Mouse (Mus musculus) kidney, embryonic 16.5 days (tissue): Measurements from ENCODE around the gene Prepl. TPM values are rescaled to one million over a fixed set of nuclear protein-coding genes. Genes with fewer than 3 reads are reported as not detected.

ENCODE experiments used
- ATAC-seq: fragments of 200-750 bp; cut with Nextera tagmentation; 2 replicates; pipeline ENCODE4 v1.8.0; 2017; ENCODE audit warnings: moderate TSS enrichment; ENCODE audit not compliant: low FRiP score, low TSS enrichment
- H3K27ac ChIP-seq: fragments of 300-500 bp; sonication (generic); 2 replicates; pipeline ENCODE4 v1.5.1; 2014; ENCODE audit warnings: low read length
- H3K27me3 ChIP-seq: fragments of 300-500 bp; sonication (generic); 2 replicates; pipeline ENCODE4 v1.6.1; 2014; ENCODE audit warnings: low read length, control low read depth, mixed read lengths; ENCODE audit not compliant: insufficient read depth
- H3K36me3 ChIP-seq: fragments of 300-500 bp; sonication (generic); 2 replicates; pipeline ENCODE4 v1.6.1; 2014; ENCODE audit warnings: low read length, control low read depth, mixed read lengths; ENCODE audit not compliant: insufficient read depth
- H3K4me1 ChIP-seq: fragments of 300-500 bp; sonication (generic); 2 replicates; pipeline ENCODE4 v1.6.1; 2014; ENCODE audit warnings: low read length, control low read depth, mixed read lengths; ENCODE audit not compliant: insufficient read depth
- H3K4me2 ChIP-seq: fragments of 300-500 bp; sonication (generic); replicated peaks from 2 replicates; pipeline ENCODE4 v1.6.1; 2014; ENCODE audit warnings: low read depth, low read length
- H3K4me3 ChIP-seq: fragments of 300-500 bp; sonication (generic); 2 replicates; pipeline ENCODE4 v1.5.1; 2014; ENCODE audit warnings: mild to moderate bottlenecking, low read length
- H3K9ac ChIP-seq: fragments of 300-500 bp; sonication (generic); replicated peaks from 2 replicates; pipeline ENCODE4 v1.6.1; 2014; ENCODE audit warnings: low read length
- H3K9me3 ChIP-seq: fragments of 300-500 bp; sonication (generic); 2 replicates; pipeline ENCODE4 v1.6.1; 2016; ENCODE audit warnings: low read length, control low read depth
- WGBS: fragments of 180-500 bp; shearing (Covaris S2); extraction: QIAGEN DNeasy Blood & Tissue Kit; methylation state at CpG from one replicate; pipeline ENCODE4 v1.1.7; 2014; 5-methylcytosine and 5-hydroxymethylcytosine counted together
- polyA plus RNA-seq: library from polyadenylated mRNA; unstranded; fragments of >200 nt; fragmentation: Nextera tagmentation; extraction: Ambion mirVana; gene quantifications from 2 replicates; pipeline ENCODE4 v1.2.1, GENCODE M21; 2015

The Prepl gene
- polyA plus RNA-seq, 1 experiment from 2014 or later, result 33.0 TPM

GRCm38 (mm10) chr17:85014632-85015031, 75.4 kb downstream of the Prepl start:
- H3K27me3 ChIP-seq, result no peaks in the 10 kb centered on the region
- WGBS, result 97% methylated on average over 3 of the region's 3 CpGs
- ATAC-seq, result no peak

DNA sequence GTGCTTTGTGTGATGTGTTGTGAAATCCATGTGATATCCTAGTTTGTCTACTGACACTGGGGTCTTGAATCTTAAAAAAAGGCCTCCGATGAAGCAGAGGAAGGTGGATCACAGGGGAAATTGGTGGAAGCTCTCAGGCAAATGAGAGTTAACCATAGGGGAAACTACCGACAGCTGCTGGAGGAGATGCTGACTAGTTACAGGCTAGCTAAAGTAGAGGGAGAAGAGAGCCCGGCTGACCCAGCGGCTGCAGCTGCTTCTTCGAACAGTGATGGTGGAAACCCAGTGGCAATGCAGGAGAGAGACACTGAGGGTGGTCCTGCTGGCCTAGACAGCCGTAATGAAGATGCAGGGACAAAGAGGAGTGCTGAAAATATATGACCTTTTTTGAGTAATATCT, 76.6 kb downstream of the Prepl start:
- Histone ChIP-seq H3K4me1 (no peaks in the 10 kb centered on the region), H3K4me3 (no peak overlapping the region), H3K27me3 (no peaks in the 10 kb centered on the region), H3K9me3 (no peaks in the 10 kb centered on the region), H3K9ac (no peak overlapping the region), H3K4me2 (no peak overlapping the region), H3K36me3 (peaks cover 16% of the 10 kb centered on the region; the same call in 1 of the 2 replicates), H3K27ac (no peak overlapping the region)
- WGBS, result 80% methylated on average over 6 of the region's 6 CpGs
- no peak for ATAC-seq

More at GRCm38 (mm10) chr17:85014632-85015031, 75.4 kb downstream of the Prepl start:
- H3K36me3 ChIP-seq, result peaks cover 15% of the 10 kb centered on the region; the same call in 1 of the 2 replicates
- H3K9ac ChIP-seq, result no peak overlapping the region
- no peak overlapping the region for H3K4me3 ChIP-seq
- no peak overlapping the region for H3K27ac ChIP-seq
- H3K4me1 ChIP-seq, result no peaks in the 10 kb centered on the region
- no peaks in the 10 kb centered on the region for H3K9me3 ChIP-seq
- H3K4me2 ChIP-seq, result no peak overlapping the region

Other genes starting within 250 kb of the Prepl start
- gene Ppm1b, start 133.5 kb downstream of the Prepl start, polyA plus RNA-seq, result 73.7 and 74.5 TPM in 2 replicates
- 31.8 and 42.0 TPM in 2 replicates for gene Slc3a1, start 61.9 kb downstream of the Prepl start, polyA plus RNA-seq
- gene Camkmt, start 311 bp upstream of the Prepl start, polyA plus RNA-seq, result 14.9 and 15.2 TPM in 2 replicates